Mouse (Mus musculus) adrenal gland, postnatal 14 days (tissue): ENCODE data around the gene Nle1. TPM values are rescaled to one million over a fixed set of nuclear protein-coding genes. Genes with fewer than 3 reads are reported as not detected.
"Not testable (repeated sequence)": the region's sequence is repeated elsewhere in the genome, so short reads cannot be mapped to it uniquely, and the experiment has no call there.

Experiments used
- DNase-seq: peaks from one replicate; pipeline ENCODE4 v3.0.0; 2021; ENCODE audit warnings: mixed read lengths
- long read RNA-seq, 2 experiments: library from polyadenylated mRNA; stranded (forward); transcript quantifications; one replicate each; pipeline ENCODE4 v2.0.0; 2021
- total RNA-seq: library from RNA; stranded (reverse); gene quantifications from 2 replicates; pipeline ENCODE4 v1.2.3, GENCODE M21; 2021

Gene Nle1
- total RNA-seq, result 17.7 and 26.5 TPM in 2 replicates
- long read RNA-seq, experiment 1, transcript Nle1-201 (13 exons, 1,783 nt), result major isoform, 21 of 36 reads
- long read RNA-seq, experiment 1, partial matches to known transcripts, result 1 of 36 reads
- long read RNA-seq, experiment 1, other reads (novel, unspliced or antisense), result 14 of 36 reads
- long read RNA-seq, experiment 2, transcript Nle1-201 (13 exons, 1,783 nt), result major isoform, 15 of 31 reads
- long read RNA-seq, experiment 2, partial matches to known transcripts, result 1 of 31 reads
- long read RNA-seq, experiment 2, other reads (novel, unspliced or antisense), result 14 of 31 reads

GRCm38 (mm10) chr11:82907651-82908607, at the start of gene Nle1:
Gene Nle1, minus strand, starts transcription at chr11:82908411.
- DNase-seq, result peak; percentile 97

- DNase-seq, result no peak
These were observed 48.7 kb upstream of the Nle1 start for GRCm38 (mm10) chr11:82956925-82957324.

GRCm38 (mm10) chr11:82954631-82955030, 46.4 kb upstream of the Nle1 start:
- no peak for DNase-seq

- peak; percentile 19 for DNase-seq
These were observed 44.7 kb upstream of the Nle1 start for GRCm38 (mm10) chr11:82952612-82953542.

- peak; percentile 77 for DNase-seq
These were observed 43.8 kb upstream of the Nle1 start for GRCm38 (mm10) chr11:82951865-82952611.

- DNase-seq, result peak; percentile 49
These were observed 42.7 kb upstream of the Nle1 start, which contains the start of gene Slfn5 for GRCm38 (mm10) chr11:82950736-82951481. Gene Slfn5, plus strand, starts transcription at chr11:82951349.

GRCm38 (mm10) chr11:82949036-82949435, 40.8 kb upstream of the Nle1 start:
- no peak for DNase-seq

GRCm38 (mm10) chr11:82947457-82947856, 39.2 kb upstream of the Nle1 start:
- no peak for DNase-seq

GRCm38 (mm10) chr11:82945636-82946035, 37.4 kb upstream of the Nle1 start:
- DNase-seq, result no peak

GRCm38 (mm10) chr11:82943336-82943735, 35.1 kb upstream of the Nle1 start:
- DNase-seq, result no peak

- DNase-seq, result no peak
These were observed 25.0 kb upstream of the Nle1 start for GRCm38 (mm10) chr11:82933186-82933585.

GRCm38 (mm10) chr11:82931671-82932450, 23.6 kb upstream of the Nle1 start:
- peak; percentile 40 for DNase-seq

- DNase-seq, result peak; percentile 14
These were observed 22.9 kb upstream of the Nle1 start for GRCm38 (mm10) chr11:82931161-82931560.

GRCm38 (mm10) chr11:82930391-82930955, 22.3 kb upstream of the Nle1 start:
- peak; percentile 45 for DNase-seq

- peak; percentile 19 for DNase-seq
These were observed 21.4 kb upstream of the Nle1 start for GRCm38 (mm10) chr11:82929633-82929950.

- no peak for DNase-seq
These were observed 20.9 kb upstream of the Nle1 start for GRCm38 (mm10) chr11:82928897-82929632.

GRCm38 (mm10) chr11:82923910-82924309, 15.7 kb upstream of the Nle1 start:
- not testable (repeated sequence) for DNase-seq

- DNase-seq, result no peak
These were observed 13.5 kb upstream of the Nle1 start for GRCm38 (mm10) chr11:82921691-82922090.

GRCm38 (mm10) chr11:82920768-82921167, 12.6 kb upstream of the Nle1 start:
- no peak for DNase-seq
